Mouse (Mus musculus) liver, postnatal 0 days (tissue): Measurements from ENCODE around the gene Sufu. TPM values are rescaled to one million over a fixed set of nuclear protein-coding genes. Genes with fewer than 3 reads are reported as not detected.

Experiments
- ATAC-seq: fragments of 200-750 bp; cut with Nextera tagmentation; 2 replicates; pipeline ENCODE4 v1.8.0; 2017; ENCODE audit warnings: mild to moderate bottlenecking, moderate library complexity
- DNase-seq: peaks from one replicate; pipeline ENCODE4 v3.0.0-alpha.2; 2016
- H3K27ac ChIP-seq: fragments of 300-500 bp; sonication (generic); 2 replicates; pipeline ENCODE4 v1.5.1; 2014; ENCODE audit warnings: antibody characterized with exemption, moderate library complexity, mild to moderate bottlenecking, low read depth
- H3K27me3 ChIP-seq: fragments of 300-500 bp; sonication (generic); 2 replicates; pipeline ENCODE4 v1.6.1; 2014; ENCODE audit warnings: low read length, control low read depth, mixed read lengths; ENCODE audit not compliant: insufficient read depth
- H3K36me3 ChIP-seq: fragments of 300-500 bp; sonication (generic); replicated peaks from 2 replicates; pipeline ENCODE4 v1.6.1; 2014; ENCODE audit warnings: mild to moderate bottlenecking, control low read depth, low read length, moderate library complexity, mixed read lengths; ENCODE audit not compliant: insufficient read depth
- H3K4me1 ChIP-seq: fragments of 300-500 bp; sonication (generic); 2 replicates; pipeline ENCODE4 v1.6.1; 2014; ENCODE audit warnings: antibody characterized with exemption, mild to moderate bottlenecking, control low read depth; ENCODE audit not compliant: insufficient read depth
- H3K4me2 ChIP-seq: fragments of 300-500 bp; sonication (generic); 2 replicates; pipeline ENCODE4 v1.6.1; 2014; ENCODE audit warnings: low read depth, mild to moderate bottlenecking, low read length, moderate library complexity, mixed read lengths
- H3K4me3 ChIP-seq: fragments of 300-500 bp; sonication (generic); 2 replicates; pipeline ENCODE4 v1.5.1; 2014; ENCODE audit warnings: low read depth, low read length
- H3K9ac ChIP-seq: fragments of 300-500 bp; sonication (generic); replicated peaks from 2 replicates; pipeline ENCODE4 v1.6.1; 2014; ENCODE audit warnings: mild to moderate bottlenecking, moderate library complexity
- H3K9me3 ChIP-seq: fragments of 300-500 bp; sonication (generic); 2 replicates; pipeline ENCODE4 v1.6.1; 2016; ENCODE audit warnings: mild to moderate bottlenecking, control low read depth, low read length, mixed read lengths
- CTCF ChIP-seq: sonication (generic); IDR thresholded peaks from 2 replicates; pipeline ENCODE4 v1.5.1; 2016; ENCODE audit warnings: antibody characterized with exemption, low read depth
- EP300 ChIP-seq: IDR thresholded peaks from 2 replicates; pipeline ENCODE4 v1.6.1; 2016; ENCODE audit warnings: antibody characterized with exemption, low read depth, mild to moderate bottlenecking
- WGBS: fragments of 180-500 bp; shearing (Covaris S2); extraction: QIAGEN DNeasy Blood & Tissue Kit; methylation state at CpG from one replicate; pipeline ENCODE4 v1.1.7; 2014; ENCODE audit not compliant: insufficient replicate concordance; 5-methylcytosine and 5-hydroxymethylcytosine counted together
- polyA plus RNA-seq: library from polyadenylated mRNA; unstranded; fragments of >200 nt; fragmentation: Nextera tagmentation; extraction: Ambion mirVana; gene quantifications from 2 replicates; pipeline ENCODE4 v1.2.1, GENCODE M21; 2015

Gene Sufu
- polyA plus RNA-seq, 1 experiment from 2014 or later, result 3.8 TPM

GRCm38 (mm10) chr19:46518828-46519621 lies 122.3 kb downstream of the Sufu start:
- H3K4me1 ChIP-seq, result peaks cover 37% of the 10 kb centered on the region
- ATAC-seq (peak; percentile 4; the same call in 1 of the 2 replicates), DNase-seq (no peak)
- H3K4me2 ChIP-seq, result peak overlapping the region; percentile 58; the same call in 1 of the 2 replicates
- H3K36me3 ChIP-seq, result peaks cover 24% of the 10 kb centered on the region
- TF ChIP-seq CTCF (no peak), EP300 (no peak)
- no peak overlapping the region for H3K4me3 ChIP-seq
- peak overlapping the region; percentile 35; the same call in 1 of the 2 replicates for H3K9ac ChIP-seq
- peaks cover 6% of the 10 kb centered on the region; the same call in 1 of the 2 replicates for H3K27me3 ChIP-seq
- WGBS, result 28% methylated on average over 5 of the region's 5 CpGs
- no peaks in the 10 kb centered on the region for H3K9me3 ChIP-seq
- H3K27ac ChIP-seq, result 0 out of 2 replicates have a peak overlapping the region, but pooled peaks have one; percentile 8

- H3K27ac ChIP-seq, result no peak overlapping the region
- no peaks in the 10 kb centered on the region for H3K9me3 ChIP-seq
- DNase-seq, result no peak
- no peak overlapping the region for H3K9ac ChIP-seq
- ATAC-seq, result no peak
- H3K36me3 ChIP-seq, result no peaks in the 10 kb centered on the region
- TF ChIP-seq CTCF, result no peak
- H3K4me1 ChIP-seq, result peaks cover 49% of the 10 kb centered on the region
- H3K4me3 ChIP-seq, result no peak overlapping the region
- no peak overlapping the region for H3K4me2 ChIP-seq
- peaks cover 6% of the 10 kb centered on the region; the same call in 1 of the 2 replicates for H3K27me3 ChIP-seq
Measured at GRCm38 (mm10) chr19:46521698-46522097, 125.0 kb downstream of the Sufu start.

- H3K27ac ChIP-seq, result peak overlapping the region; percentile 37
- ATAC-seq, result peak; percentile 20; the same call in 1 of the 2 replicates
- H3K4me2 ChIP-seq, result peak overlapping the region; percentile 20
- WGBS, result 14% methylated on average over 15 of the region's 15 CpGs
- no peaks in the 10 kb centered on the region for H3K36me3 ChIP-seq
- DNase-seq, result no peak
- H3K9ac ChIP-seq, result no peak overlapping the region
- no peaks in the 10 kb centered on the region for H3K9me3 ChIP-seq
- TF ChIP-seq EP300 (no peak), CTCF (no peak)
- no peak overlapping the region for H3K4me3 ChIP-seq
- peaks cover 6% of the 10 kb centered on the region; the same call in 1 of the 2 replicates for H3K27me3 ChIP-seq
- H3K4me1 ChIP-seq, result peaks cover 41% of the 10 kb centered on the region
Measured at GRCm38 (mm10) chr19:46522433-46523044, 125.8 kb downstream of the Sufu start.

GRCm38 (mm10) chr19:46523131-46523479 lies 126.4 kb downstream of the Sufu start:
- ATAC-seq (no peak), DNase-seq (no peak)
- H3K4me1 ChIP-seq, result peaks cover 36% of the 10 kb centered on the region
- TF ChIP-seq EP300 (no peak), CTCF (no peak)
- no peak overlapping the region for H3K9ac ChIP-seq
- no peaks in the 10 kb centered on the region for H3K36me3 ChIP-seq
- no peaks in the 10 kb centered on the region for H3K9me3 ChIP-seq
- peaks cover 6% of the 10 kb centered on the region; the same call in 1 of the 2 replicates for H3K27me3 ChIP-seq
- H3K4me2 ChIP-seq, result 0 out of 2 replicates have a peak overlapping the region, but pooled peaks have one; percentile 39
- peak overlapping the region; percentile 37; the same call in 1 of the 2 replicates for H3K27ac ChIP-seq
- H3K4me3 ChIP-seq, result no peak overlapping the region

GRCm38 (mm10) chr19:46523480-46524151 lies 126.9 kb downstream of the Sufu start:
- H3K36me3 ChIP-seq, result no peaks in the 10 kb centered on the region
- peak overlapping the region; percentile 39 for H3K4me2 ChIP-seq
- no peak overlapping the region for H3K9ac ChIP-seq
- DNase-seq, result no peak
- H3K4me1 ChIP-seq, result peaks cover 36% of the 10 kb centered on the region
- no peak for ATAC-seq
- TF ChIP-seq EP300, result no peak
- TF ChIP-seq CTCF, result no peak
- peaks cover 6% of the 10 kb centered on the region; the same call in 1 of the 2 replicates for H3K27me3 ChIP-seq
- peak overlapping the region; percentile 37; the same call in 1 of the 2 replicates for H3K27ac ChIP-seq
- no peaks in the 10 kb centered on the region for H3K9me3 ChIP-seq
- no peak overlapping the region for H3K4me3 ChIP-seq
- 15% methylated on average over 20 of the region's 20 CpGs for WGBS

GRCm38 (mm10) chr19:46524152-46524544 lies 127.5 kb downstream of the Sufu start:
- Histone ChIP-seq H3K4me3 (no peak overlapping the region), H3K9ac (0 out of 2 replicates have a peak overlapping the region, but pooled peaks have one; percentile 2), H3K4me2 (peak overlapping the region; percentile 39), H3K27me3 (peaks cover 6% of the 10 kb centered on the region; the same call in 1 of the 2 replicates), H3K27ac (peak overlapping the region; percentile 42; the same call in 1 of the 2 replicates), H3K36me3 (no peaks in the 10 kb centered on the region), H3K4me1 (peaks cover 36% of the 10 kb centered on the region), H3K9me3 (no peaks in the 10 kb centered on the region)
- no peak for ATAC-seq
- TF ChIP-seq EP300 (no peak), CTCF (no peak)
- DNase-seq, result no peak
- WGBS, result 18% methylated on average over 6 of the region's 6 CpGs
